ENCODE assay signal across 20 mouse cellular contexts in genomic region chr14:16329756-16330155, GRCm38 (mm10). TPM values are rescaled to one million over a fixed set of nuclear protein-coding genes. Genes with fewer than 3 reads are reported as not detected.
DNase-seq lines count a peak whose midpoint lies in the region; ATAC-seq lines count a peak whose summit lies in the region.
"Had no signal": no experiment of that assay in that cellular context is flagged by ENCODE, and none has a peak within 500 bp of the region (broad histone marks: within the 10 kb centered on the region; RNA-seq: fewer than 3 reads in every experiment).

No protein-coding gene starts in this region.

- H3K27ac ChIP-seq in kidney, embryonic 14.5 days (ENCODE audit: low read depth, low read length) = peak overlapping the region; percentile 80; the same call in 1 of the 2 replicates
- H3K27ac ChIP-seq in embryonic facial prominence, embryonic 10.5 days (replicated peaks) = peak overlapping the region; percentile 85; the same call in 1 of the 2 replicates
- peak overlapping the region; percentile 96 for H3K27ac ChIP-seq in limb, embryonic 12.5 days
- H3K27ac ChIP-seq: forebrain, embryonic 15.5 days; hindbrain, embryonic 15.5 days had no signal

- no peak overlapping the region for H3K4me2 ChIP-seq in kidney, embryonic 14.5 days (replicated peaks; ENCODE audit: low read depth, low read length)
- H3K4me2 ChIP-seq in limb, embryonic 12.5 days = no peak overlapping the region
- H3K4me2 ChIP-seq: embryonic facial prominence, embryonic 13.5 days; forebrain, embryonic 15.5 days; heart, embryonic 12.5 days; hindbrain, embryonic 15.5 days had no signal

- no peak overlapping the region for H3K9ac ChIP-seq in kidney, embryonic 14.5 days (ENCODE audit: low read depth, low read length)
- H3K9ac ChIP-seq in limb, embryonic 12.5 days (replicated peaks) = no peak overlapping the region
- H3K9ac ChIP-seq: forebrain, embryonic 15.5 days; heart, embryonic 12.5 days; hindbrain, embryonic 15.5 days had no signal

- no peaks in the 10 kb centered on the region for H3K27me3 ChIP-seq in kidney, embryonic 14.5 days (ENCODE audit: control insufficient read depth, insufficient read depth, low read length)
- no peaks in the 10 kb centered on the region for H3K27me3 ChIP-seq in embryonic facial prominence, embryonic 10.5 days (replicated peaks; ENCODE audit: low read depth, poor library complexity, severe bottlenecking)
- no peaks in the 10 kb centered on the region for H3K27me3 ChIP-seq in limb, embryonic 12.5 days
- H3K27me3 ChIP-seq: CH12.LX; embryonic facial prominence, embryonic 13.5 days; forebrain, embryonic 15.5 days; heart, embryonic 12.5 days; hindbrain, embryonic 15.5 days; Patski had no signal

- H3K9me3 ChIP-seq in kidney, embryonic 14.5 days (ENCODE audit: control insufficient read depth, low read length) = no peaks in the 10 kb centered on the region
- H3K9me3 ChIP-seq in embryonic facial prominence, embryonic 10.5 days = no peaks in the 10 kb centered on the region
- H3K9me3 ChIP-seq in limb, embryonic 12.5 days = no peaks in the 10 kb centered on the region
- H3K9me3 ChIP-seq: embryonic facial prominence, embryonic 13.5 days; forebrain, embryonic 15.5 days; heart, embryonic 12.5 days; hindbrain, embryonic 10.5 days; hindbrain, embryonic 15.5 days had no signal

- 55% methylated on average over 3 of the region's 3 CpGs for WGBS in kidney, embryonic 14.5 days
- 80% methylated on average over 3 of the region's 3 CpGs for WGBS in embryonic facial prominence, embryonic 10.5 days
- 53% methylated on average over 3 of the region's 3 CpGs for WGBS in limb, embryonic 12.5 days

- H3K4me3 ChIP-seq in kidney, embryonic 14.5 days (ENCODE audit: low read length) = no peak overlapping the region
- H3K4me3 ChIP-seq in embryonic facial prominence, embryonic 10.5 days = no peak overlapping the region
- H3K4me3 ChIP-seq in limb, embryonic 12.5 days (replicated peaks) = no peak overlapping the region
- H3K4me3 ChIP-seq: embryonic facial prominence, embryonic 13.5 days; forebrain, embryonic 15.5 days; heart, embryonic 12.5 days; hindbrain, embryonic 10.5 days; hindbrain, embryonic 15.5 days had no signal

- no peak for DNase-seq in kidney, postnatal 4 days
- no peak for DNase-seq in embryonic facial prominence, embryonic 10.5 days (ENCODE audit: low spot score)
- peak; percentile 0 for DNase-seq in yolk sac, embryonic 10.5 days (ENCODE audit: low spot score)
- no peak for DNase-seq in cerebellum, adult 9-11 months
- DNase-seq: adrenal gland, adult 2 months; adrenal gland, postnatal 25 days; cerebellum, adult 2 months; cerebellum, postnatal 14 days; gastrocnemius, postnatal 36 days; heart, adult 18-20 months had no signal

- no peaks in the 10 kb centered on the region for H3K36me3 ChIP-seq in kidney, embryonic 14.5 days (ENCODE audit: control insufficient read depth, insufficient read depth, low read length)
- H3K36me3 ChIP-seq in embryonic facial prominence, embryonic 10.5 days (replicated peaks) = no peaks in the 10 kb centered on the region
- no peaks in the 10 kb centered on the region for H3K36me3 ChIP-seq in limb, embryonic 12.5 days
- H3K36me3 ChIP-seq: embryonic facial prominence, embryonic 13.5 days; forebrain, embryonic 15.5 days; heart, embryonic 12.5 days; hindbrain, embryonic 10.5 days; hindbrain, embryonic 15.5 days had no signal

- no peaks in the 10 kb centered on the region for H3K4me1 ChIP-seq in kidney, embryonic 14.5 days (ENCODE audit: control insufficient read depth, insufficient read depth, low read length)
- peaks cover 14% of the 10 kb centered on the region for H3K4me1 ChIP-seq in embryonic facial prominence, embryonic 10.5 days
- H3K4me1 ChIP-seq in limb, embryonic 12.5 days (replicated peaks) = peaks cover 26% of the 10 kb centered on the region
- H3K4me1 ChIP-seq: forebrain, embryonic 15.5 days had no signal

- no peak for ATAC-seq in kidney, embryonic 14.5 days (ENCODE audit: low FRiP score, low TSS enrichment)
- no peak for ATAC-seq in limb, embryonic 12.5 days (ENCODE audit: insufficient number of reproducible peaks, insufficient read depth, low FRiP score, low TSS enrichment, low read depth)
- ATAC-seq in erythroid progenitor cell, adult 5-6 weeks (replicated peaks; ENCODE audit: low FRiP score, poor library complexity, severe bottlenecking) = no peak
- ATAC-seq: forebrain, embryonic 15.5 days; Patski had no signal

RNA-seq across cellular contexts. Expression of gene Top2b, which starts 35.2 kb away (rescaled TPM):
- 66.7 and 92.5 TPM in 2 replicates for polyA plus RNA-seq in kidney, embryonic 14.5 days (2014; fragmentation: Nextera tagmentation; extraction: Ambion mirVana)
- polyA plus RNA-seq in embryonic facial prominence, embryonic 10.5 days (2016; fragmentation: Nextera tagmentation; extraction: Ambion mirVana) = 75.5 and 79.2 TPM in 2 replicates
- 148 and 151 TPM in 2 replicates for polyA plus RNA-seq in limb, embryonic 12.5 days (2016; fragmentation: Nextera tagmentation; extraction: Ambion mirVana)
- total RNA-seq in erythroid progenitor cell, adult 5-6 weeks (2015; ENCODE audit: low replicate concordance) = 44.7 and 55.3 TPM in 2 replicates
- total RNA-seq in erythroid progenitor cell, adult 5-6 weeks (2017; ENCODE audit: low replicate concordance) = 84.9 and 133 TPM in 2 replicates
